Mouse (Mus musculus) liver, embryonic 16.5 days (tissue): ENCODE measurements around the gene Gnai1. TPM values are rescaled to one million over a fixed set of nuclear protein-coding genes. Genes with fewer than 3 reads are reported as not detected.
A peak's percentile ranks its signal among the peaks of the same experiment; 100 is the strongest.

ENCODE experiments used
- ATAC-seq: fragments of 200-750 bp; cut with Nextera tagmentation; 2 replicates; pipeline ENCODE4 v1.8.0; 2017; ENCODE audit warnings: low read depth, mild to moderate bottlenecking, moderate number of reproducible peaks, moderate library complexity
- H3K27ac ChIP-seq: fragments of 300-500 bp; sonication (generic); 2 replicates; pipeline ENCODE4 v1.5.1; 2014; ENCODE audit warnings: mild to moderate bottlenecking, low read length
- H3K27me3 ChIP-seq: fragments of 300-500 bp; sonication (generic); 2 replicates; pipeline ENCODE4 v1.6.1; 2014; ENCODE audit warnings: low read depth, low read length, mixed read lengths; ENCODE audit not compliant: control insufficient read depth, insufficient read depth
- H3K36me3 ChIP-seq: fragments of 300-500 bp; sonication (generic); 2 replicates; pipeline ENCODE4 v1.6.1; 2014; ENCODE audit warnings: mild to moderate bottlenecking; ENCODE audit not compliant: control insufficient read depth, insufficient read depth
- H3K4me1 ChIP-seq: fragments of 300-500 bp; sonication (generic); 2 replicates; pipeline ENCODE4 v1.6.1; 2014; ENCODE audit warnings: low read depth, low read length, mixed read lengths; ENCODE audit not compliant: control insufficient read depth
- H3K4me2 ChIP-seq: fragments of 300-500 bp; sonication (generic); 2 replicates; pipeline ENCODE4 v1.6.1; 2014; ENCODE audit warnings: low read depth, low read length, mixed read lengths
- H3K4me3 ChIP-seq: fragments of 300-500 bp; sonication (generic); 2 replicates; pipeline ENCODE4 v1.5.1; 2014; ENCODE audit warnings: low read depth, mild to moderate bottlenecking, low read length
- H3K9ac ChIP-seq: fragments of 300-500 bp; sonication (generic); 2 replicates; pipeline ENCODE4 v1.6.1; 2014; ENCODE audit warnings: low read depth, low read length
- H3K9me3 ChIP-seq: fragments of 300-500 bp; sonication (generic); replicated peaks from 2 replicates; pipeline ENCODE4 v1.6.1; 2016; ENCODE audit warnings: low read length; ENCODE audit not compliant: control insufficient read depth
- WGBS: fragments of 180-500 bp; shearing (Covaris S2); extraction: QIAGEN DNeasy Blood & Tissue Kit; methylation state at CpG from one replicate; pipeline ENCODE4 v1.1.7; 2014; ENCODE audit not compliant: insufficient replicate concordance; 5-methylcytosine and 5-hydroxymethylcytosine counted together
- polyA plus RNA-seq: library from polyadenylated mRNA; unstranded; fragments of >200 nt; fragmentation: Nextera tagmentation; extraction: Ambion mirVana; gene quantifications from 2 replicates; pipeline ENCODE4 v1.2.1, GENCODE M21; 2015

Gene Gnai1
- 1.6 and 1.8 TPM in 2 replicates for polyA plus RNA-seq

DNA sequence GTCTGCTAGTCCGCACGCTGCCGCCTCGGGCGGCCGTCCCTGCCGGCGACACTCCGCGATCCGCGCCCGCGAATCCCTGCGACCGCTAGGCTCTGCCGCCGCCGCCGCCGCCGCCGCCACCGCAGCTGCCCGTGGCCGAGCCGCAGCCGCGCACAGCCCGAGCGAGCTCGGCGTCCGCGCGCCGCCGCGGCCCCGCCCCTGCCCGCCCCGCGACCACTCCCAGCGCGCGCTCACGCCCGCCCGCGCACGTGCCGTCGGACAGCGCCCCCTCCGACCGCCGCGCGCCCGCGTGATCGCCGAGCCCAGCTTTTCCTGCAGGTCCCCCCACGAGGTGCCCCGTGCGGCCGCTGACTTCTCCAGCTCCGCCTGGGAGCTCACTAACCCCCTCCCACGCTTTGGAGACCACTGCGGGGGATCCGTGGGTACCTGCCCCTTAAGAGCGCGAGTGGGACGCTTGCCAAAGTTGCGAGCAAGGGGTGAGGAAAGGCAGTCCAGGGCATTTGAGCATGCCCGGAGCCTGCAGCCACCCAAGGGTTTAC, at the start of gene Gnai1:
Gene Gnai1 (minus strand): TSS at position 75 of the 539 bp plus-strand sequence.
- Histone ChIP-seq H3K36me3 (no peaks in the 10 kb centered on the region), H3K9me3 (no peaks in the 10 kb centered on the region), H3K27ac (no peak within 1 kb of the TSS), H3K4me1 (no peaks in the 10 kb centered on the region), H3K4me2 (peak within 1 kb of the TSS; percentile 75), H3K4me3 (peak within 1 kb of the TSS; percentile 59), H3K9ac (peak within 1 kb of the TSS; percentile 5; the same call in 1 of the 2 replicates), H3K27me3 (peaks cover 29% of the 10 kb centered on the region)
- ATAC-seq: peak; percentile 86
- under 1% methylated on average over 36 of the region's 76 CpGs for WGBS

DNA sequence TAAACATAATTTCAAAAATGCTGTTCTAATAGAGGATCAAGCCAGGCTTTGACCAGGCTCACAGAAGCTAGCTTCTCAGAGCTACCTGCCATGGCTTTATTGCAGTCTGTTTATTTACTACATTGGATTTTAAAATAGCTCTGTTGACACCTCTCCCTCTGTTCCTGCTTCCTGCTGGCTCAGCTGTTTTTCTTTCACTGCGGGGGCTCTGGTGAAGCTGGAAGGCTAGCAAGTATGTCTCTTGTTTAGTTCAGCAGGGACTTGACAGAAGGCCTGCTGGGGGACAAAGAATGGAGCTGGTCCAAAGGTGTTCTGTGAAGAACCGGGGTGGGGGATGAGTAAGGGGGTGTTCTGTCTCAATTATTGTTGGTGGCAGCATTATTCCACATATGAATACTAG, 7.7 kb upstream of the Gnai1 start:
- WGBS: 16% methylated on average over 2 of the region's 2 CpGs
- H3K9ac ChIP-seq: no peak overlapping the region

DNA sequence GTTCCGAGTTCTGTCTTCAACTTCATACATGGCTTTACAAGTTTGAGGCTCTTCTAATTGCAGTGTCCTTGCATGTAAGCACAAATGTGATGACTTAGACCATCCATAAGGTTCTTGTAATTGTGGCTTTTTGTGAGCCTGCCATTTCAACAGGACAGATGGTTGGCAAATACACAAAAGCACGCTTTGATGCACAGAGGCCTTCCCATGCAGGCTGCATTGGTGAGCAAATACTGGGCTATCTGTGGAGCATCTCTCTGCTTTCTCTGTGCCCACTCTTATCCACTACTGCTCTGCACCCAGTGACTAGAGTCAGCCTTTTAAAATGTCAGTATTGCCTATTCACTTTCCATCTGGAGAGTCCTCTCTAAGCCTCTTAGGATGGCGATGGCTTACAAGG, 5.3 kb upstream of the Gnai1 start:
- H3K4me1 ChIP-seq: no peaks in the 10 kb centered on the region
- H3K27me3 ChIP-seq: peaks cover 8% of the 10 kb centered on the region
- H3K9ac ChIP-seq: no peak overlapping the region
- WGBS: 59% methylated on average over 3 of the region's 3 CpGs
- H3K27ac ChIP-seq: no peak overlapping the region
- no peak for ATAC-seq
- no peaks in the 10 kb centered on the region for H3K9me3 ChIP-seq
- no peak overlapping the region for H3K4me2 ChIP-seq
- no peak overlapping the region for H3K4me3 ChIP-seq
- no peaks in the 10 kb centered on the region for H3K36me3 ChIP-seq

More for the DNA sequence above, 7.7 kb upstream of the Gnai1 start:
- Histone ChIP-seq H3K4me2 (no peak overlapping the region), H3K36me3 (no peaks in the 10 kb centered on the region), H3K4me3 (no peak overlapping the region), H3K27ac (no peak overlapping the region), H3K4me1 (no peaks in the 10 kb centered on the region), H3K27me3 (no peaks in the 10 kb centered on the region), H3K9me3 (no peaks in the 10 kb centered on the region)
- ATAC-seq: no peak

DNA sequence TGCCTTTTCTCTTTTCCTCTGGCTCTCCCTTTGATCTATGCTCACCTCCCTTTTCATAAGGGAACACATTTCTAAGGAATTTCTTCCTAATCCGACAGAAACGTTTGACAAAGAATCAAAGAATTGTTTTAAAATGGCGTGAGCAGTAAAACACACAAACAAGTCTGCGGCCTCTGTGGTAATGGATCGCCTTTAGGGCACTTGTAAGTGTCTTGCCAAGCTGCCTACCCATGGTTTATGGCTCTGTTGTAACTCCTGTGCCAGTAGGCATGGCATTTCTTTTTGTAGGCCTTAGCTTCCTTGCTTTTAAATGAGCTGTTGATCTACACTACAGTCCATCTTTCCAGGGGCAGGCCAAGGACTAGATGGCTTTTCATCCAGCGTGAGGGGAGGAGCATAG, 801 bp upstream of the Gnai1 start:
- Histone ChIP-seq H3K4me2 (peak overlapping the region; percentile 75; the same call in 1 of the 2 replicates), H3K4me3 (no peak overlapping the region), H3K9me3 (no peaks in the 10 kb centered on the region), H3K27me3 (peaks cover 29% of the 10 kb centered on the region), H3K36me3 (no peaks in the 10 kb centered on the region), H3K4me1 (no peaks in the 10 kb centered on the region), H3K27ac (no peak overlapping the region), H3K9ac (no peak overlapping the region)
- ATAC-seq: no peak
- WGBS: 34% methylated on average over 6 of the region's 6 CpGs

DNA sequence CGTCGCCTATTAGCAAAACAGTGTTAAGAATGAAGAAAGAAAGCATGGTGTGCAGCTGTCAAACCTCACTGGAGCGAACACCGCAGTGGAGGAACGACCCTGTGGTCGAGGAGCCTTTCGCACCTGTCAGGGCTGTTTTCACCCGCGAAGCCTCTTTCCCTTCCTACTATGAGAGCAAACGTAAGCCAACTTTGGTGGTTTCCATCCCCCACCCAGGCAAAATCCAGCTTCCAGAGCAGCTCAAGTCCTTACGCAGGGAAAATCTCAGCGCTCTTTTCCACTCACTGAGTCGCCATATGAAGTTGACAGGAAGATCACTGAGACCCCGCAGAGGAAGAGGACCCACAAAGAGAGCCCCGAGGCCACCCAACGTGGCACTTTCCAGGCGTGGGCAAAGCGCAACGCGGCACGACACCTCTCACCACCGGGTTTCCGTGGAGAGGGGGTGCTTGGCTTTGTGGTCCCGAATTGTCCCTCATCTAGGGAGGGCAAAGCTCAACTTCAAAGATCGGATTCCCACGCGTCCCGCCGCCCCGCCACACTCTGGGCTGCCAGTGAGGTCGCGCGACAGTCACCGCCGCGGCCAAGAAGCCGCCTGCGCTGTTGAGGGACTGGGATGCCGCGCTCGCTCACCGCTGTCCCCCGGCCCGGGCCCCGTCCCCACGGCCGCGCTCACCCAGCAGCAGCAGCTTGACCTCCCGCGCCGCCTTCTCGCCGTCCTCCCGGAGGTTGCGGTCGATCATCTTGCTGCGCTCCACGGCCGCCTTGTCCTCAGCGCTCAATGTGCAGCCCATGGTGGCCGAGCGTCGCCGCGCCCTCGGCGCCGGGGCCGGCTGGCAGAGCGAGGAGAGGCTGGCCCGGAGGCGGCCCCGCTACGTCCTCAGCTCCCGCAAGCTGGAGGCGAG, 527 bp downstream of the Gnai1 start:
- peaks cover 29% of the 10 kb centered on the region for H3K27me3 ChIP-seq
- peak overlapping the region; percentile 5; the same call in 1 of the 2 replicates for H3K9ac ChIP-seq
- H3K36me3 ChIP-seq: no peaks in the 10 kb centered on the region
- H3K4me1 ChIP-seq: no peaks in the 10 kb centered on the region
- H3K4me2 ChIP-seq: peak overlapping the region; percentile 75
- ATAC-seq: peak; percentile 47
- no peaks in the 10 kb centered on the region for H3K9me3 ChIP-seq
- under 1% methylated on average over 74 of the region's 76 CpGs for WGBS
- H3K4me3 ChIP-seq: peak overlapping the region; percentile 59
- no peak overlapping the region for H3K27ac ChIP-seq

DNA sequence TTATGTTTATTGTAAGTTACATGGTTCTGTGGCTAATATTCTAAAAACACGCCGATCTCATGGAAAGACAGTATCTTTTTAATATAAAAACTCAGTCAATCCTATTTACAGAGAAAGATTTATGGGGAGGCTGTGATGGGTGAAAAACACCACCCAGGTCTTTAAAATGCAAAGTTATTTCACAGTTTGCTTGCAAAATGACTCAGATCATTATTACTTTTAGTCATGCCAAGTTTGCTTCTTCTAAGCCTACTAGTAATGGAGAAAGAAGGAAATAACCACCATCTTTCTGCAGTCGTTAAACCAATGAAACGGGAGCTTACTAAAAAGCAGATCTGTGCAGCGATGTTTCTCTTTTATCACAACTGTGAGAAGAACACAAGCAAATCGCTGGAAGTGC, 1.4 kb downstream of the Gnai1 start:
- no peak for ATAC-seq
- Histone ChIP-seq H3K4me1 (no peaks in the 10 kb centered on the region), H3K9ac (no peak overlapping the region), H3K4me3 (no peak overlapping the region), H3K4me2 (peak overlapping the region; percentile 75; the same call in 1 of the 2 replicates), H3K27ac (no peak overlapping the region), H3K9me3 (no peaks in the 10 kb centered on the region), H3K36me3 (no peaks in the 10 kb centered on the region), H3K27me3 (peaks cover 29% of the 10 kb centered on the region)
- whole genome bisulfite sequencing: 35% methylated on average over 6 of the region's 6 CpGs

DNA sequence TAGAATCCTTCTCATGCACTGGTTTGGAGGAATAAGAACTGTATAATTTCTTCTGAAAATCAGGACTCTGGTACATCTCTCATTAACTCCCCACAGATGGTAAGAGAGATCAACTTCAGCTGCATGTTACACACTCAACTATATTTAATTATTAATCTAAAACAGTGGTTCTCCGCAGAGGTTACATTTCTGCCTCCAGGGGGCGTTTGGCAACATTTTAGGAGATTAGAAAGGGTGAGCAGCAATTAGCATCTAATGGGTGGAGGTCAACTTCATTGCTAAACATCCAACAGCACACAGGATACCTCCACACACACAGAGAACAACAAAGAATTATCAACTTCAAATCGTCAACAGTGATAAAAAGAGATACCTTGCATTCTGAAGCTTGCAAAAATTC, 2.0 kb downstream of the Gnai1 start:
- Histone ChIP-seq H3K27me3 (peaks cover 29% of the 10 kb centered on the region), H3K9ac (no peak overlapping the region), H3K27ac (no peak overlapping the region), H3K9me3 (no peaks in the 10 kb centered on the region), H3K4me3 (no peak overlapping the region), H3K4me1 (no peaks in the 10 kb centered on the region), H3K4me2 (no peak overlapping the region), H3K36me3 (no peaks in the 10 kb centered on the region)
- 12% methylated on average over 3 of the region's 3 CpGs for whole genome bisulfite sequencing
- ATAC-seq: no peak

DNA sequence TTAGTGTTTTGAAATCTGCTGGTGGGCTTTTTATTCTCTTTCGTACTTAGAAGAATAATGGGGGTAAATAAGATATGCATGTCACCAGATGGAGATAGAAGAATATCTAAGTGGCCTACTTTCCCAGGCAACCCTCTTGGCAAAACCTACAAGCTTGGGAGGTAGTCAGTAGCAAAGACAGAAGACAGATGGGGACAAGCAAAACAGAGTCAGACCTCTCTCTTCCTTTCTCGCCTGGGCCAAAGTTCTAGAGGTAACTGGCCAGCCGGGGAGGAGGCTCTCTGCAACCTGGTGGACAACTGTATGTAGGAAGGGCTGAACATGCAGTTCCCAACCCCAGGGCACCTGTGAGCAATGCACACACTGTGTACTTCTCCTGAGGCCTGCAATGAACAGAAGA, 12.9 kb downstream of the Gnai1 start:
- Histone ChIP-seq H3K36me3 (no peaks in the 10 kb centered on the region), H3K27me3 (no peaks in the 10 kb centered on the region), H3K9ac (no peak overlapping the region), H3K4me2 (no peak overlapping the region), H3K27ac (no peak overlapping the region), H3K9me3 (no peaks in the 10 kb centered on the region), H3K4me3 (no peak overlapping the region), H3K4me1 (no peaks in the 10 kb centered on the region)
- ATAC-seq: no peak
- 73% methylated on average over 3 of the region's 3 CpGs for WGBS
